Mouse (Mus musculus) layer of hippocampus, adult 18-20 months (tissue): ENCODE data around the gene Trim50. TPM values are rescaled to one million over a fixed set of nuclear protein-coding genes. Genes with fewer than 3 reads are reported as not detected.

Source experiments
- DNase-seq, 2 experiments: peaks; one replicate each; pipeline ENCODE4 v3.0.0; 2022; ENCODE audit warnings: low spot score in 2 of 2
- long read RNA-seq: library from polyadenylated mRNA; stranded (forward); transcript quantifications from one replicate; pipeline ENCODE4 v2.0.0, GENCODE M21; 2021
- total RNA-seq, 2 experiments: library from RNA; stranded (reverse); gene quantifications; 2 replicates each; pipeline ENCODE4 v1.2.3; 2021

Trim50 gene
- not detected for total RNA-seq
- long read RNA-seq = 0 reads

- no peak for DNase-seq
Measured at GRCm38 (mm10) chr5:135352995-135353394, at the start of gene Trim50. Gene Trim50 (plus strand): TSS chr5:135353295.

DNA sequence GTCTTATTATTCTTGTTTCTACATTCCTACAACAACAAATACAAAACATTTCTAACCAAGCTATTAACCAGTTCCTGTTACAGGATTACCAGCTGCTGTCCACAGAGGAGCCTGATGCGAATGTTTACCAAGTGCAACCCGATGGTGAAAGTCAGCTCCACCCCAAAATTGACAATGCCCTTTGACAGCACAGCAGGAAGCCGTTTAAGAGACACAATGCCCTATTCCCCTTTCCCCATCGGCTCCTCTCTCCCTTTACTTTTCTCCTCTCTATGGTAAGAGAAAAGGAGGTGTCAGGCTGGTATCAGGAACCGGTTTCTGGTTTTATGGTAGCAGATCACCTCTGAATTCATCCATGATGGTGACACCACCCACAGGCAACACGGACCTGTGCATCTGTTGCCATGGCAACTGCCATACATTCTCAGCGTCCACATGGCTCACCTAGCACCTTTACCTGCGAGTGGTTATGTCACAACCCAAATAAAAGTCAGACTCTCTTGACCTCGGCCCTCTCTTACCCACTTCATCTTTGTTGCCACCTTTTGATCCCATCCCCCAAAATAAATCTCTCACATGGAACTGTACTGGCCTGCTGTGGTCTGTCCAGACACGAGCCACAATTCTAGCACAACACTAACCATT lies 46.7 kb upstream of the Trim50 start:
- no peak for DNase-seq

- no peak for DNase-seq
Measured at GRCm38 (mm10) chr5:135316177-135316576, 36.9 kb upstream of the Trim50 start.

DNA sequence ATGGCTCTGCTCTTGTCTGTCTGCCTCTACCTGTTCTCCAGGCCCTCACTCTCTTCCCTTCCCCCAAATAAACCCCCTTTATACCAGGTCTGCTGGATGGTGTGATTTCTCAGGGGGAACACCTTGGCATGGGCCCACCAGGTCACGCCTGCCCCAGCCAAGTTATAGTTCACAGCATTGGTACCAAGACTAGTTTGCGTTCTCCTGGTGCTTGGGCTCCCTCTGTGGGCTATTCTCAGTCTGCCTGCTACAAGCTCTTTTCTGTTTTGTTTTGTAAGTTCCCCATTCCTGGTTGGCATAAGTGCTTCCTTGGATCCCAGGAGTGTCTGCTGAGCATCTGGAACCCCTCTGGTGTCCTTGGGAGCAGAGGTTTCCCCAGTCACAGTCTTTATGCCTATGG lies 33.2 kb upstream of the Trim50 start:
- no peak for DNase-seq

DNA sequence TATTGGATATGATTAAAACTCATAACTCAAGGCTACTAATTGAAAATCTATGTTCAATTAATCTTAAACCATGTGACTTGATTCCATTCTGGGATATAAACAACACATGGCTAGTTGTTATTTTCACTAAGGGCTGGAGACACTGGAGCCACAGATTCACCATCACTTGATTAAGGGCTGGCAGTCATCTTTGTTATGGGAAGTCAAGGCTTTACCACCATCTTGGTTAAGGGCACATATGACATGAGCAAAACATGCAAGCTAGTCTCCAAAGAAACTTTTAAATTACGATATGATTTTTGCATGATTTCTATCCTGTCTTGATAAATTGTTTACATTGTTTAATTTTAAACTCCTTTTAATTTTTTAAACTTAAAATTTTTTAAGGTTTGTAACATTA lies 30.9 kb upstream of the Trim50 start:
- DNase-seq = no peak

GRCm38 (mm10) chr5:135326121-135326659 lies 26.9 kb upstream of the Trim50 start:
- DNase-seq = no peak

GRCm38 (mm10) chr5:135329471-135329870 lies 23.6 kb upstream of the Trim50 start:
- no peak for DNase-seq

DNA sequence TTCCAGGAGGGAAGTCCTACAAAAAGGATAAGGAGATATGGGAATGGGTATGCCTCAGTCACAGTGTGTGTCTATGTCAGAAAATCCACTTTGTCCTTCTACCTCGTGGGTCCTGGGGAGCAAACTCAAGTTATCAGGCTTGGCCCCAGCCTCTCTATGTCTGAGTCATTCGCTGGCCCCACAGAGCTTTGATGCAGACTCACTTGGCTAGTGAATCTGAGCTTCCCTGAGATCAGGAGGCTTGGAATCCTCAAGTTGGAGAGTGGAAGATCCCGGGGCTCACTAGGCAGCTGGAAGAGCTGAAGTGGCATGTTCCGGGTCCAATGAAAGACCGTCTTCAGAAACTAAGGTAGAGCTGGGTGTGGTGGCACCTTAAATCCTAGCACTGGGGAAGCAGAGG lies 22.9 kb upstream of the Trim50 start:
- no peak for DNase-seq

- no peak for DNase-seq
Measured at GRCm38 (mm10) chr5:135331161-135331560, 21.9 kb upstream of the Trim50 start.

- no peak for DNase-seq
Measured at GRCm38 (mm10) chr5:135337575-135337974, 15.5 kb upstream of the Trim50 start.

DNA sequence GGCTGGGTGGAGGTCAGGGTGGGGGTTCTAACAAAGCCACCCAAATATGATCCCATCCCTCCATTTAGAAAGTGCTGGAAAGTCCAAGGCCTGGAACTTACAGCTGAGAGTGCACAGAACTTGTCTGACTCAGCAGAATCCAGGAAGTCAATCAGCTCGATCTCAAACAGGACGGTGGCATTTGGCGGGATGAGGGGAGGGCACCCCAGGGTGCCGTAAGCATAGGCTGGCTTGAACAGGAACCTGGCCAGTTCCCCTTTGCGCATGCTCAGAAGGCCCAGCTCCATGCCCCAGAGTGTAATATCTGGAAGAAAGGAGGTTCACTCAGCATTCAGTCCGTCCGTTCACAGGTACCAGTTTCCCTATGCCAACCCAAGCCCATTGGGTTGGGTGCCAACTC lies 7.1 kb upstream of the Trim50 start:
- no peak for DNase-seq

DNA sequence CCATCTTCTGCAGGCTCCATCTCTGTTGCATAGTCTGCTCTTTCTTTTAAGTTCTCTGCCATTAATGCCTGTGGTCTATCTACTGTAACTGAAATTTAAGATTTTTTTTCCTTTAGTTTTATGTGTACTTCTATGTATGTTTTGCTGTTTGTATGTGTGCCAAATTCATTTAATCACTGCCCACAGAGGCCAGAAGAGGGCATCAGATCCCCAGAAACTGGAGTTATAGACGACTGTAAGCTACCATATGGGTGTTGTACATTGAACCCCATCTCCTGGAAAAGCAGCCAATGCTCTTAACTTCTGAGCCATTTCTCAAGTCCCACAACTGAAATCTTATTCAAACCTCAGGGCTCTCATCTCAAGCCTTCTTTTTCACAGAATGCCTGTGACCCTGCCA lies 6.7 kb upstream of the Trim50 start:
- no peak for DNase-seq

DNA sequence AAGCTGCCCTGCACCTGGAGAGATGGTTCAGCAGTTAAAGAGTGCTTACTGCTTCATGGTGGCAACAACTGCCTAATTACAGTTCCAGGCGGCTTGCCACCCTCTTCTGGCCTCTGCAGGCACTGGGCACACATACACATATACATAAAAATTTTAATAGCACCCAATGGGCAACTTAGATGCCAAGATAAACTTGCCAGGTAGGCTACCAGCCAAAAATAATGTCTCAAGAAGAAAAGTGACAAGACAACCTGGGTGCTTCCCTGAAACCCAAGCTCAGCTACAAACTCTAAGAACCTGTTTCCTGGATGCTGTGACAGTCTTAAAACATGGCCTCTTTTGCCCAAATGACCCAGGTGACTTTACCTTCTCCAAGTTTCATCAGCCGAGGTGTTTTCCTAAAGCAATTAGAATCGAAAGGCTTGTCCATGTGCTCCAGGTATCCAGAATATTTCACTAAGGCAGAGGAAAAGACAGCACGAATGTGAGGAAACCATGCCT lies 5.5 kb upstream of the Trim50 start:
- no peak for DNase-seq

DNA sequence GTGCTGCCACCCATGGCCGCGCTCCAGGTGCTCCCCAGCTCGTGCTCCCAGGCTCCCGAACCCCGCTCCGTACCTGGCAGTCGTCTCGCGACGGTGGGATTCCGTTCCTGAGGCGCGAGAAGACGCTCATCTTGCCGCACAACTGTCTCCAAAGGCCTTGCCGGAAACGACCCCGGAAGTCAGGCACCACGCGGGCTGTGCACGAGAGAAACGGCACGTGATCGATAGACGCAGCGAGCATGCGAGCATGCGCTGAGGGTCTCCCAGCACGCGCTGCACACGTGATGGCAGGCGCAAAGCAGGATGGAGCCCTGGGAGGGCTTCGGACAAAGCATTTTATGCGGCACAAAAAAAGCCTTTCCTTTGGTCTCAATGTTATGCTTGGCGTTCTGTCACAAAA lies 3.2 kb upstream of the Trim50 start, which contains the start of gene Fkbp6:
TSS of gene Fkbp6 (minus strand) at position 183 of the 400 bp plus-strand sequence.
- no peak for DNase-seq

DNA sequence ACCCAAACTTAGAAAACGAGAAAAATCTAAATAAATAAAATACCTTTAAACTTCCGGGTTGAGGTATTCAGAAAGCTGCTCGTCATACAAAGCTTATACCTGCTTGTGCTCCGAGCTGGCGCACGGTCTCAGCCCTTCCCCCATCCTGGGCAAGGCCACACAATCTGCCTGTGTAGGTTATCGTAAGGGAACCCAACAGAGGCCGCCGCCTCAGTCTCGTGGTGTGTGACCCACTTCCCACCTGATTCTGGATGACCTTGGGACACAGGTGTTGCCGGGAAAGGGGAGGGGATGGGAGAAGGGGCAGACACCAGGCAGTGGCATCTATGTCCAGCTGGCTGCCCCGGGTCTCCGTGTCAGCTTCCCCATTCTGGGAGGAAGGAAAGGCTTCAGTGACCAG lies 1.5 kb upstream of the Trim50 start:
- no peak for DNase-seq

DNA sequence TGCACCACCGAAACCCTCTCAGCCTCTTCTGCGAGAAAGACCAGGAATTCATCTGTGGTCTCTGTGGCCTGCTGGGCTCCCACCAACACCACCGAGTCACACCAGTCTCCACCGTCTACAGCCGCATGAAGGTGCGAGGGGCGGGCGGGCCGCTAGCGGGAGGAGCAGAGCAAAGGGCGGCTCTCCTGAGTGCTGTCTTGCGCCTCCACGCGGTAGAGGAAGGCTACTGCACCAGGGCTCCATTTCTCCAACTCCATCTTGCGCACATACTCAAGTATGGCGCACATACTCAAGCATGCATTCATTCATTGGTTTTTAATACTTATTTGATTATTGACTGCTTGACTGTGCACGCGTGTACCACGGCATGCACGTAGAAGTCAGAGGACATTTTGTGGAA lies 469 bp downstream of the Trim50 start:
- DNase-seq = no peak

- no peak for DNase-seq
Measured at GRCm38 (mm10) chr5:135356090-135356489, 3.0 kb downstream of the Trim50 start.

GRCm38 (mm10) chr5:135357556-135357955 lies 4.5 kb downstream of the Trim50 start:
- DNase-seq = no peak

DNA sequence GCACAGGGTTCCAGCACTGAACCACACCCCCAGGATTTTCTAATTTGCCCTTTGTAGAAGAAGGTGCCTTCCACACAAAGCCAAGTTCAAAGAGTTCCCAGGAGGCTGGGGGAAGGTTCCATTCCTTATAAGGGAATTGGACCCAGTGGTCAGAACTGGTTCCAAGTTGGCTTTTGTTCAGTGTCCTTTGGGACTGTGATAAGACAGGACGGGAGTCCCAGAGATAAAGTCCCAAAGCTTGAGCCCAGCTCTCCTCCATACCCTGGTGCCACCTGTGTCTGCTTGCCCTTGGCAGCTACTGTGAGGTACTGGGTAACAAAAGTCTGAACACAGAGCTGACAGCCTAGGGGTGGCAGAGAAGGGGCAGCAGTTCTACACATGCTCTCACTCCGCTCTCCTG lies 6.7 kb downstream of the Trim50 start:
- DNase-seq = no peak

- no peak for DNase-seq
Measured at GRCm38 (mm10) chr5:135362572-135362971, 9.5 kb downstream of the Trim50 start.

- no peak for DNase-seq
Measured at GRCm38 (mm10) chr5:135363540-135363939, 10.4 kb downstream of the Trim50 start.

DNA sequence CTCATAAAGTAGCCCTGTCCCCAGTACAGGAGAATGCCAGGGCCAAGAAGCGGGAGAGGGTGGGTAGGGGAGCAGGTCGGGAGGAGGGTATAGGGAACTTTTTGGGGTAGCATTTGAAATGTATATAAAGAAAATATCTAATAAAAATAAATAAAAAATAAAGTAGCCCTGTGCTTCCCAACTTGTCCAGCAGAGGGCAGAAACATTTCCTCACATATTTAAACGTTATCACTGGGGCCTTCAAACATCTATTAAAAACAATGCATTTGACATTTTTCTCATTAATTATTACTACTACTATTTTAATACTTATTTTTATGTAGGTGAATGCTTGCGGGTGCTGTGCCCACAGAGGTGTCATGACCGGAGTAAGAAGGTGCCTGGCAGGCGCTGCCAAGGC lies 14.7 kb downstream of the Trim50 start:
- no peak for DNase-seq

GRCm38 (mm10) chr5:135368312-135368711 lies 15.2 kb downstream of the Trim50 start:
- no peak for DNase-seq
